Mouse (Mus musculus) olfactory bulb, adult 2 months (tissue): ENCODE data around the gene Mapk10.

Source experiments
- CTCF ChIP-seq: fragments of 200-500 bp; IDR thresholded peaks from 2 replicates; pipeline ENCODE4 v1.5.1; 2012; ENCODE audit warnings: low read depth, mild to moderate bottlenecking, low read length, moderate library complexity; ENCODE audit not compliant: insufficient read depth
- POLR2A ChIP-seq: fragments of 200-500 bp; IDR thresholded peaks from 2 replicates; pipeline ENCODE4 v1.6.1; 2012; ENCODE audit warnings: mild to moderate bottlenecking, low read depth, low read length, moderate library complexity; ENCODE audit not compliant: insufficient read depth

DNA sequence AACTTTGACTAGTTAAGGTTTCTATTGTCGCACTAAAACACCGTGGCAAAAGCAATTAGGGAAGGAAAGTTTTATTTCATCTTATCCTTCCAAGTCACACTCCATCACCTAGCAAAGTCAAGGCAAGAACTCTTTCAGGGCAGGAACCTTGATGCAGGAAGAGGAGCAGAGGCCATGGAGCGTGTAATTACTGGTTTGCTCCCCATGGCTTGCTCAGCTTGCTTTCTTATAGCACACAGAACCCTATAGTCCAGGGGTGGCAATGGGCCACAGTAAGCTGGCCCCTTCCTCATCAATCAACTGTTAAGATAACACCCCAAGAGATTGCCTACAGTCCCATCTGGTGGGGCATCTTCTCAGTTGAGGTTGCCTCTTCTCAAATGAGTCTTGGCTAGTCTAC is 173.4 kb downstream of the Mapk10 start:
- TF ChIP-seq POLR2A, result no peak
- TF ChIP-seq CTCF, result no peak
